Mouse (Mus musculus): ENCODE measurements around the gene Lin37.

Lin37 gene

DNA sequence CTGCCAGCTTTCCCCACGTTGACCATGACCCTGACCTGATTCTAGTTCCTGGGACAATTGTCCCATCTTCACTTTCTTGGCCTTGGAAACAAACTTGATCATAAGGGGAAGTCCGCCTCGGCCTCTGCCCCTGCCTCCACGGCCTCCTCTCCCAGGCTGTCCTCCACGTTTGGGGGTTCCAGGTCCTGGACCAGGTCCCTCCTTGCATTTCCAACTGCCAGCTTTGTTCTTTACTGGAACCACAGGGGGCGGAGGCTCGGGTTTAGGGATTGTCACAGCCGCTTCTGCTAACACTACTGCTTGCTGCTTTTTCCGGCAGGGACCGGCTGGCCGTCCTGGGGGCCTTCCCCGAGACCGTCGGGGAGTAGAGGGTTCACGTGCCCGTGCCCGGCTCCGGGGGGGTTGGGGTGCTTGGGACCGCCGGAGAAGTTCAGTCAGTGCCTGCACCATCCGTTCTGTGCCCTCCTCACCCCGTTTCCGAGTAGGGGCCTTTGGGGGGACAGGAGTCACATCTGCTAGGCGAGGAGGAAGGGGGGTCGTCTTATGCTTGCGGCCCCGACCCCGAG lies 26.9 kb upstream of the Lin37 start:
- no peak for DNase-seq

DNA sequence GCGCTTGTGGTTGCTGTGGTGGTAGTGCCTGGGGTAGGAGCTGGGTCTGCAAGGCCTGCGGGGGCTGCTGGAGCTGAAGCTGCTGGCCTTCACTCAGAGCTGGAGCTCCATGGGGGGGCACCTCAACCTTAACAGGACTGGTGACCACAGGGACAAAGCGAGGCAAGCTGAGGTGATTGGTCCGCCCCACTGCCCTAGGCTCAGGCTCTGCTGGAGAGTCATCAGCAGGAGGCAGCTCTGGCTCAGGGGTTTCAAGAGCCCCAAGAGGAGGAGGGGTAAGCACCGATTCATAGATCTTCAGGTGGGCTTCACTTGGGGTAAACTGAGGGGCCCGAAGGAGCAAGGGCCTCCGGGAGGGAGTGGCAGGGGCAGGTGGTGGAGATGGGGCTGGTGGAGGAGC lies 25.5 kb upstream of the Lin37 start:
- no peak for DNase-seq

DNA sequence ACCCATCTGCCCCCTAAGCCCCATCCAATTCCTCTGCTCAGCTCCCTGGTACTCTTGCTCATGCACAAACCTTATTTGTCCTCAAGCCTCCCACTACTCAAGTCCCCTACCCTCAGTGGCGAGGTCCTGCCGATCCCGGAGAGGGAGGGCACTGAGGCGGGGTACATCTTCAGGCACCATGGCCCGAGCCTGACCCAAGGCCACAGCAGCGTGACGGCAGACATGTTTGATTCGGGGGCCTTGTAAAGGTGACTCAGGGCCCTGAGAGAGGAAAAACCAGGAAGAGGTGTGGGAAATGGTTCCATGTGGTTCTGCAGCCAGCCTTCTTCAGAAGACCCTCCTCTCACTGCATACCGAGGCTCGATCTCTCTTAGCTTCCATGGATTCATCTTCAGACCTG lies 24.7 kb upstream of the Lin37 start:
- no peak for DNase-seq

DNA sequence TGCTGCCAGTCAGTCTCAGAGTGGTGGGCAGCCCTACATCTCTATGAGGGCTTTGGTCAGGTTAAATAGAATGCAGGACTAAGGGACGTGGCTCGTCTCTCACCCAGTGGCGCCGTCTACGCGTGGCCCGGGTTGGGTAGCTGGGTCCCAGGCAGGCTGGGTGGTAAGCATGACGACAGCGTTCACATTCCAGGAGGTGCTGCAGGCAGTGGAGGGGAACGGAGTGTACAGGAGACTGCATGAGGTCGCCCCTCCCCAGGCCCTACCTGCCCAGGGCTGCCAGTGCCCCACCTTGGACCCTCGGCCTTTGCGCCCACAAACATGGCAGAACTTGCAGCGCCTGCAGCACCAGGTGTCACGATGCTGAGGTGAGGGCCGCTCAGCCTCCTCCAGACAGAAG lies 21.9 kb upstream of the Lin37 start:
- DNase-seq = no peak

DNA sequence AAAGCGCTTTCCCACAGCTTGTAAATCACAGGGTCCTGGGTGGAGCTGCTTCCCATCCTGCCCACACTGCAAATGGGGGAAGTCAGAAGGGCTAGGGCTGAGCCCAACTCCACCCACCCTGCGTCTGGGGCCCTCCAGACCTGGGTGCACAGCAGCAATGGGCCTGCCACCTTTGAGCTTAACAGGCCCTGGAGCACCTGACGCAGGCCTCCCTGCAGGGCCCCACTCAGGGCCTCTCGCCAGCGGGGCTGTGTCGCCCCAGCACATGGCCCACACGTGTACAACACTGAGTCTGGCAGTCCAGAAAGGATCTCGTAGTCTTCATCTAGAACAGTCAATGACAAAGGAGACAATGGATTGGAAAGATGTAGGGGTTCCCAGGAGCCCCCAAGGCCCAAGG lies 20.3 kb upstream of the Lin37 start:
- no peak for DNase-seq

DNA sequence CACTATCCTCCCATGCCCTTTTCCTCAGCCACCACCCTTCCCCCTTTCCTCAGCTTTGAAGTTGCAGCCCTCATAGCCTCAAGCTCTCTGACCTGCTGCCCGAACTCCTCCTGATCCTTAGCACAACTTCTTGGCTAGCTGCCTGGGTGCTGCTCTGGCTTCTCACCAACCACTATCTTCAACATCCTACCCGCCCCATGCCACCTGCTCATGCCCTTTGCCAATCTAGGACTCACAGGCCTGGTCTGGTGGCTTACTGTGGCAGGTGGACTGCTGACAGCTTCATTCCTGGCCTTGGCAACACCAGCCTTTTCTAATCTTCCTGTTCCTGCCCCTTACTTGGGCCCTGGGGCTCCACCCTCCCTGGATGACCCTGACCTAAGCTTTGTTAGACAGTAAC lies 13.3 kb upstream of the Lin37 start:
- DNase-seq = no peak

DNA sequence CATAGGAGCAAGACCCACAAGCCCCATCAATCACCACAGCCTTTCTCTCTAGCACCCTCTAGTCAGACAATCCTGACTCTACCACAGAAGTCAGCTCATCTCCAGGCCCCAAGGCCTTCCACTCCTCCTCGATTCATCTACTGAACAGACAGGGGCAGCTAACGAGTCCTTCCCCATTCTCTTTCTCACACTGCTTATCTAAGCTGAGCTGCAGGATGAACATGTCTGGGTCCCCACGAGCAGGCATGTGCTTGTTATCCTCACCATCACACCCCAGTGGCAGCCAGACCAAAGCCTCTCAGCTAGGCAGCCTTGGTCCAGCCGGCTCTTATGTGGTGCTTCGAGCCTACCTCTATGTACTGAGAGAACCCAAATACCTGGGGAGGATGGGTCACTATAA lies 12.8 kb upstream of the Lin37 start:
- no peak for DNase-seq

DNA sequence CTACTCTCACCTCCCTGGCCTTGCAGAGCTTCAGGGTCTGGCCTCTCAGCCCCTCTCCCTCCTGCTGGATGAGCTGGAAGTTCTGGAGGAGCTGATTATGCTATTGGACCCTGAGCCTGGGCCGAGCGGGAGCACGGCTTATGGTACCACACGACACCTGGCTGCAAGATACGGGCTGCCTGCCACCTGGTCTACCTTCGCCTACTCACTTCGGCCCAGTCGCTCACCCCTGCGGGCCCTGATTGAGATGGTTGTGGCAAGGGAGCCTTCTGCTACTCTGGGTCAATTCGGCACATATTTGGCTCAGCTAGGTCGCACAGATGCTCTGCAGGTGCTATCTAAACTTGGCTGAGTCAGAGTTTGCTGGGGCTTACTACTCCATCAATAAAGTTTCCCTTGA lies 7.9 kb upstream of the Lin37 start:
- no peak for DNase-seq

DNA sequence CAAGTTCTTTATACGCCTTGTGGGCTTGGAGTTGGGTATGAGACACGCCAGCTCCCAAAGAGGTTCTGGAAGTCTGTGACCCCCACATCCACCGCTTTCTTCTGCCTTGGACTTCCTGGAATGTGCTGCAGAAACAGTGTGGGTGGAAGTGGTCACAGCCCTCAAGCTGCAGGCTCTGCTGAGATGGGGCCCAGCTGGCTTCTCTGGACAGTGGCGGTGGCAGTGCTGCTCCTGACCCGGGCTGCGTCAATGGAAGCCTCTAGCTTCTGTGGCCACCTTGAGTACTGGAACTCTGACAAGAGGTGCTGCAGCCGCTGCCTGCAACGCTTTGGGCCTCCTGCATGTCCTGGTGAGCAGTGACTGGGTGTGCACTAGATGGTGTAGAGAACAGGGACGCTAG lies 6.4 kb upstream of the Lin37 start:
- DNase-seq = no peak

DNA sequence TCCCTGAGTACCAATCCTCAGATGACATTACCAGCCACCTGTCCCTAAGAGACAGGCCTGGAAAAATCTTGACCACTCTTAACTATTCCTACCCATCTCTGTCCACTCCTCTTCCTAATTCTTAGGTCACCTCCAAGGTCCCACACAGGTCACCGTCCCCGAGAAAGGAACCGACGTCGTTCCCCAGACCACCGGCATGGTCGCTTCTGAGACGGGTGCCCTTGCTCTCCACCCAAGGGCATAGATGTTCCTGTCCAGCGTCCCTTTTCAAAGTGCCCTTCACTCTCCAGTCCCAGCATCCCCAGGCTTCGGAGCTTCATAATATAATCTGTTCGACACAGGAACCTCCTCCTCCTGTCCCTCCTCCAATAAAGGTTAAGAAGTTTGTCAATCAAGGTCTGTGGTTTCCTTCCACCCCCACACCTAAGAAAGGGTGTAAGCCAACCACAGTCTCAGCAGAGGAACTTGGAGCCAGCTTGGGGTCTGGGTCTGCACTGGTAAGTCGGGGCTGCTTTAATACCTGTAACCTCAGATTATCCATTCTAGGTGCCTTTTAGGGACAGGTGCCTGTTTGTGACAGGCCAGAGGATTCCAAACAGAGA lies 5.4 kb upstream of the Lin37 start, which contains the start of gene Igflr1:
TSS of gene Igflr1 (plus strand) at position 458 of the 602 bp plus-strand sequence.
- DNase-seq = no peak

DNA sequence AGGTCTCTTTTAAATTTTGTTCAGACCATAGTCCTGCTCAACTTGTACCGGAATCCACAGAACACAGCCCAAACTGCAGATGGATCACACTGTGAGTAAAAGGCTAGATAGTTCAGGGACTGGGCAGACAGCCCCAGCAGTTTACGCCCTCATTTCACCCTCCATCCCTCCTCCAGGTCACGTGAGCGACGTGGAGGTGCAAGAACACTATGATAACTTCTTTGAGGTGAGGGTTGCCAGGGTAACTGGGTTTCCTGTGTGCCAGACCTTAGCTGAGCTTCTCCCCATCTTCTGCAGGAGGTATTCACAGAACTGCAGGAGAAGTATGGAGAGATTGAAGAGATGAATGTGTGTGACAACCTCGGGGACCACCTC lies 4.3 kb upstream of the Lin37 start:
- peak in 1 of 2 experiments; percentile 24 for DNase-seq

DNA sequence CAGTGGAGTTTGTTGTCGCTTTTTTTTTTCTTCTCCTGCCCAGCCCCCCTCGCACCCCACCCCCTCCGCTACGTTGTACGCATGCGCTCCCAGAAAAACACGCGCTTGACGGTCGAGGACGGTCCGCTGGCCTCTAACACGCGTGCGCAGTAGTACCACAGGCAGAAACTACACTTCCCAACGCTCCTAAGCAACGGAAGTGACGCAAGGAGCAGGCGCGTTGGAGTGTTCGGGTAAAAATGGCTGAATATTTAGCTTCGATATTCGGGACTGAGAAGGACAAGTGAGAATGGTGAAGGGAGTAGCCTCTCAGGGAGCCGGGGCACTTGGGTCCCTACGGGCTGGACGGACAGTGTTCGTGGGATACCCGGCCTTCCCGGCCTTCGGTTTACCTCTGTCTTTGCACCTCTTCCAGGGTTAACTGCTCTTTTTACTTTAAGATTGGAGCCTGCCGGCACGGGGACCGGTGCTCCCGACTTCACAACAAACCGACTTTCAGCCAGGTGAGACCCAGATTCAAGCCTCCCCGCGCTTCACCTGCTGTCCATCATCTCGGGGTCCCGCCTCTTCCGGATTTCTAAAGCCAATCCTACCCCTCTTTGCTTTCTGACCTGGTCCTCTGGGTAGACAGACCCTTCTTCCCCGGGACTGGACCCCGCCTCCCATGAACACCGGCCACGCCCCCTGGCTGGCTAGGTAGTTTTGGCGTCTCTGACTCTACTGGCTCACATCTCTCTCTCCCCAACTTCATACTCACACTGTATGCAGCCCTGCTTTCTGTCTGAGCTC lies 3.7 kb upstream of the Lin37 start, which contains the start of the genes U2af1l4, Gm49396 and Psenen:
TSS of gene U2af1l4 (plus strand) at position 185 of the 789 bp plus-strand sequence.
TSS of gene Gm49396 (plus strand) at position 228 of the 789 bp plus-strand sequence.
TSS of gene Psenen (minus strand) at position 511 of the 789 bp plus-strand sequence.
- DNase-seq = peak; percentile 88 to 91

DNA sequence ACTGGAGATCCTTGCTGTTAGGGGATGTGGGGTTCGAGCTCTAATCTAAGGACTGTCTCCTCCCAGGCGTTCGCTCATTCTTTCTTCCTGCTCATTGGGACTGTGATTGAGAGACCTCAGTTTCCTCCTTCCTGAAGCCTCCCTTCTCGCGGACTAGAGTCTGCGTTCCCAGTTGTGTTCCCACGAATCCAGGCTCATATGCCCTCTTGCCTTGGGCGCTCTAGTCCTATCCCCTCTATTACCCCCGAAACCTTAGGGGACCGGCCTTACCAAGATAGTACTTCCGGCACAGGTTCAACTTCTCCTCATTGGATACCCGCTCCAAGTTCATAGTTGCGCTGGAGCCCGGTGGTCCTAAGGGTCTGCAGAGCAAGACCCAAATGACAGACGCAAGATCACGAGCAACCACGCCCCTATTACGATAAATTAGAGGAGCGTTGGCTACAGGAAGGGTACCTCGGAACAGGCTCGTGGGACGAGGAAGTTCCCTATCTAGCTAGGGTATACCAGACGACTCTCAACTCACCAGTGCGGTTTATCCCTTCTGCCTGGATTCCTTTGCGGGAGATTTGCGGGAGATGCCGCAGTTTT lies 3.0 kb upstream of the Lin37 start:
- no peak for DNase-seq

DNA sequence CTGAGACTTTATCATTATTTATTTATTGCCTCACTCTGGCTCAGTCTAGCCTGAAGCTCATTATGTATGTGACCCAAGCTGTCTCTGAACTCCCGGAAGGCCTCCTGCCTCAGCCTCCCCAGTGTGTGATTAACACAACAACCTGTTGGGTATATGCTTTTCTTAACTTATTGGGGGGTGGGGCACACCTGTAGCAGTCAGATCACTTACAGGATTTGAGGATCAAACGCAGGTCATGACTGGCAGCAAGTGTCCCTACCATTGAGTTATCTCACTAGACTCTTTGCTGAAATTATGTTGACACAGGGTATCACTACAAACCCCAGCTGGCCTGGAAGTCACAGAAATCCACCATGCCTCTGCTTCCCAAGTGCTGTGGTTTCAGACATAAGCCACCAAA lies 658 bp upstream of the Lin37 start:
- no peak for DNase-seq

DNA sequence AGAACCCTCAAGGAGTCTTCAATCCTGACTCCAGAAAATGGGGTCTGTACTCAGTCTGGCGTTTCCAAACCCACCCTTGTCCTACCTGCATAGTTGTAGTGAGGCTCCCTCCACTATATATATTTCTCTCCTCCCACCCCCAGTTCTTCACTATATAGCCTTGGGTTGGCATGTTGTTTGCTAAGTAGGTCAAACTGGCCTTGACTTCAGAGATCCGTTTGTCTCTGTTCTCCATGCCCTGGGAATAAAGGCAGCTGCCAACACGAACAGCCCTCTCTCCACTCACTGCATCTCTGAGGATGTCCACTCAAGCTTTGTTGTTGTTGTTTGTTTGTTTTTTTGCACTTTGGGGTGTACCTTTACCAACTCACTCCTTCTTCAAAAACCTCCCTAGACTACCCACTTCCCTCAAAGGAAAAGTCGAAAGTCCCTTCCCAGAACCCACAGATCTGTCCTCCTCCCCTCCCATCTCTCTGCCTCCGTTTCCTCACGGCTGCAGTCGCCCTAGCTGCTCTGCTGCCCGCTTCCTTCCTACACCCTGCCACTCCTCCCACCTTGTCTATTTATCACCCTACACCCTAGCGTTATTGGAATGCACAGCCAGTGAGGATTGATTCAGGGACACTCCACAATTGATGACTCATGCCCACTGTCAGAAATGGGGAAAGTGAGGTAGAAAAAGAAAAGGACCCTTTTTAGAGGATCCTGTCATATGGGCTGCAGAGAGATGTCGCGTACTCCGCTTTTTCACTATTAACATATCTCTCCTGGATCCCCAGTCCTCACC lies 789 bp downstream of the Lin37 start:
- no peak for DNase-seq

DNA sequence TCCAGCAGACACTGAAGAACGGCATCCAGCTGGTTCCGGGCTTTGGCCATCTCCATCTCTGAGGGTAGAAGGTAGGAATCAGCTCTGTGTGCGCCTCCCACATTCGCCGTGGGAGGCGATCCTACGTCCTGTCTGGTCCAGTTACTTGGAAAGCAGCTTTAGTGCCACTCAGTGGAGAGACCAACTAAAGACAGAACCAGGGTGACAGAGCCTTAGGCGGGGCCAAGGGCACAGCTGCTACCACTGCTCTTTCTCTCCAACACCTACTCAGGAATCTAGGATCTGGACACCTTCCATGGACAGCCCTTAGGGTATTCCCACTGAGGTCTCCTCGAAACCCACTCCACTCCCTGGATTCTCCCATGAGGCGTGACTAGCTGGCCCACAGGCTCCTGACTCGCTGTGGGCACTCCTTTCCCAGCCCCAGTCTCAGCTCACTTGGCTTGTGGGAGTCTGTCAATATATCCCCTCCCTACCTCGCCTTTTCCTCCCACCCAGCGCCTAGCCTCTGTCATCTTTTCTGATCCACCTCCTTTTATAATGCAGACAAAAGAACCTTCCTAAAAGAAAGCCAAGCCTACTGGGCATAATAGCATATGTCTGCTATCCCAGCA lies 1.6 kb downstream of the Lin37 start:
- DNase-seq = no peak

DNA sequence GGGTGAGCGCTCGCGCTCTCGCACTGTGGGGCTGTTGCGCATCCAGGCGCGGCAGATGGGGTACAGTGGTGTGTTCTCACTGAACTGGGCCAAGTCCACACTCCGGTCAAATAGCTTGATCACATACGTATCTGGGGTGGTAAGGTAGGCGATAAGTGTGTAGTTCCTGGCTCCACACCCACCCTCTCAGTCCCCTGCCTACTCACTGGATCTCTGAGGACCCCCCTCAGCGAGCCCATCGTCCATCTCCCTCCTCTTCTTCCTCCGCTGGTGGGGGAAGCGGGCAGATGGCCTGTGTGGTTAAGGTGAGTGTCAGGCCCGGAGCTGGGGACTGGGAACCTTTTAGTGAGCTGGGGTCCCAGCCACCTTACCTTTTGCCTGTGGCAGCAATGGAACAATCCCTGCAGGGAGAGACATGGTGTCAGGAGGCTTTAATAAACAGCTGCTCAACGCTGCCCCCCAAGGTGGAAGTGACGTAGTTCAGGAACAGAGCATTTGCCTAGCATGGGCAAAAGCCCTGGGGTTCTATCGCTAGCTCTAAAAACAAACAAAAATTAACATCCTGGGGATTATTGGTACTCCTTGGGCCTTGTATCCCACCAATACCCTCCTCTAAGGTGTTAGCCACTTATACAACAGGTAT lies 2.6 kb downstream of the Lin37 start:
- peak in 1 of 2 experiments; percentile 34 for DNase-seq

DNA sequence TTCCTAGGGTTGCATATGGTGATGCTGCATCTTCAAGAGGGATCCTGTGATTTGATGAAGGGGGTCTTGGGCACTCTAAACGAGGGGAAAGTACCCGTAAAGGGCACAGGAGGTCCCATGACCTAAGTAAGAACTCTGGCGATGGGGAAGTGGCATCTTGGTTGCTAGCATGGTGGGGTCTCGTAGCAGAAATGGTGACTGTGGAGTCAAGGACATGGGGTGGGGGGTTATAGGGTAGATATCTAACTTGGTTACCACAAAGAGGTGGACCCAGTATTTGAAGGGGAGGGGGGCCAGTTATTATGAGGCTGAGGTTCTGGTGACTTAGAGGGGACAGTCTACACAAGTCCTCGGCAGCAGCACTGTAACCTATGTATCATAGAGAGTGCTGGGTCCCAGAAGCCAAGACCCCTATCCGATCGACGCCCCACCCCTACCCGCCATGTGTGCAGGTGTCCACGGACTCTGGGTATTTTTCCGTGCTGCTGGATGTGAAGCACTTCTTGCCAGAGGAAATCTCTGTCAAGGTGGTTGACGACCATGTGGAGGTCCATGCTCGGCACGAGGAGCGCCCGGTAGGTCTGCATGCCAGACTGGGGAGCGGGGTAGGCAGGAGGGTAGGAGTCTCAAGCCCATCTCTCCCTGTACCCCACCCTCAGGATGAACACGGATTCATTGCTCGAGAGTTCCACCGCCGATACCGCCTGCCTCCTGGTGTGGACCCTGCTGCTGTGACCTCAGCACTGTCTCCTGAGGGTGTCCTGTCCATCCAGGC lies 5.6 kb downstream of the Lin37 start:
- DNase-seq = no peak

DNA sequence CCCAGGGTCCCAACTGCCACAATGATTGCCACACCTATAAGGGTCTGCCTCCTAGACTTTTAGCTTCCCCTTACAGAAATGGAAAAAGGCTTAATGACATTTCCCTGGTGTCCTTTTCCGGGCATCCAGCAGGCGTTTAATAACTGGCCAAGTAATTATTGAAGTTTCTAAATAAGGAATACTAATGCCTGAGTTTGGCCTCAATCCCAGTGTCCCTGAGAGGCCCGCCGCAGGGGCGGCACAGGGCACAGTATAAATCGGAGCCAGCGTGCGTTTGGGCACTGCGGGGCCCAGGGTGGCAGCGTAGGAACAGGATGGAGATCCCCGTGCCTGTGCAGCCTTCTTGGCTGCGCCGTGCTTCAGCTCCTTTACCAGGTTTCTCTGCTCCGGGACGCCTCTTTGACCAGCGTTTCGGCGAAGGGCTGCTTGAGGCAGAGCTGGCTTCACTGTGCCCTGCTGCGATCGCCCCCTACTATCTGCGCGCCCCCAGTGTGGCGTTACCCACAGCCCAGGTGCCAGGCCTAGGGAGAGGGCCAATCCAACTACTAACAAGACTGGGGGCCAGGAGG lies 6.5 kb downstream of the Lin37 start:
- peak in 1 of 2 experiments; percentile 22 for DNase-seq

All from spleen, adult 18-20 months (tissue).